Mouse (Mus musculus) lung, postnatal 0 days (tissue): ENCODE results near the gene Exosc3. TPM values are rescaled to one million over a fixed set of nuclear protein-coding genes. Genes with fewer than 3 reads are reported as not detected.

Source experiments
- ATAC-seq: fragments of 200-750 bp; cut with Nextera tagmentation; 2 replicates; pipeline ENCODE4 v1.8.0; 2017; ENCODE audit warnings: moderate library complexity
- DNase-seq: peaks from one replicate; pipeline ENCODE4 v3.0.0-alpha.2; 2016; ENCODE audit warnings: low spot score
- H3K27ac ChIP-seq: fragments of 300-500 bp; sonication (generic); 2 replicates; pipeline ENCODE4 v1.5.1; 2014; ENCODE audit warnings: antibody characterized with exemption, mild to moderate bottlenecking, low read length, mixed read lengths
- H3K27me3 ChIP-seq: fragments of 300-500 bp; sonication (generic); replicated peaks from 2 replicates; pipeline ENCODE4 v1.6.1; 2014; ENCODE audit warnings: low read length, mixed read lengths; ENCODE audit not compliant: insufficient read depth
- H3K36me3 ChIP-seq: fragments of 300-500 bp; sonication (generic); 2 replicates; pipeline ENCODE4 v1.6.1; 2014; ENCODE audit warnings: low read length, mixed read lengths; ENCODE audit not compliant: insufficient read depth
- H3K4me1 ChIP-seq: fragments of 300-500 bp; sonication (generic); 2 replicates; pipeline ENCODE4 v1.6.1; 2014; ENCODE audit warnings: antibody characterized with exemption, low read depth, low read length, mixed read lengths; ENCODE audit not compliant: insufficient read depth
- H3K4me2 ChIP-seq: fragments of 300-500 bp; sonication (generic); replicated peaks from 2 replicates; pipeline ENCODE4 v1.6.1; 2014; ENCODE audit warnings: low read depth, mild to moderate bottlenecking, low read length, moderate library complexity, mixed read lengths
- H3K4me3 ChIP-seq: fragments of 300-500 bp; sonication (generic); 2 replicates; pipeline ENCODE4 v1.5.1; 2014; ENCODE audit warnings: low read depth, low read length
- H3K9ac ChIP-seq: fragments of 300-500 bp; sonication (generic); replicated peaks from 2 replicates; pipeline ENCODE4 v1.6.1; 2014; ENCODE audit warnings: low read depth, mild to moderate bottlenecking
- H3K9me3 ChIP-seq: fragments of 300-500 bp; sonication (generic); 2 replicates; pipeline ENCODE4 v1.6.1; 2016; ENCODE audit warnings: low read length, mixed read lengths
- CTCF ChIP-seq: IDR thresholded peaks from 2 replicates; pipeline ENCODE4 v1.5.1; 2016; ENCODE audit warnings: antibody characterized with exemption, mild to moderate bottlenecking
- EP300 ChIP-seq: IDR thresholded peaks from 2 replicates; pipeline ENCODE4 v1.6.1; 2016; ENCODE audit warnings: antibody characterized with exemption, mild to moderate bottlenecking, control low read depth
- WGBS: fragments of 180-500 bp; shearing (Covaris S2); extraction: QIAGEN DNeasy Blood & Tissue Kit; methylation state at CpG from one replicate; pipeline ENCODE4 v1.1.7; 2014; 5-methylcytosine and 5-hydroxymethylcytosine counted together
- polyA plus RNA-seq: library from polyadenylated mRNA; unstranded; fragments of >200 nt; fragmentation: Nextera tagmentation; extraction: Ambion mirVana; gene quantifications from 2 replicates; pipeline ENCODE4 v1.2.1, GENCODE M21; 2015

Gene Exosc3
- polyA plus RNA-seq, 1 experiment from 2014 or later, result 44.5 TPM

DNA sequence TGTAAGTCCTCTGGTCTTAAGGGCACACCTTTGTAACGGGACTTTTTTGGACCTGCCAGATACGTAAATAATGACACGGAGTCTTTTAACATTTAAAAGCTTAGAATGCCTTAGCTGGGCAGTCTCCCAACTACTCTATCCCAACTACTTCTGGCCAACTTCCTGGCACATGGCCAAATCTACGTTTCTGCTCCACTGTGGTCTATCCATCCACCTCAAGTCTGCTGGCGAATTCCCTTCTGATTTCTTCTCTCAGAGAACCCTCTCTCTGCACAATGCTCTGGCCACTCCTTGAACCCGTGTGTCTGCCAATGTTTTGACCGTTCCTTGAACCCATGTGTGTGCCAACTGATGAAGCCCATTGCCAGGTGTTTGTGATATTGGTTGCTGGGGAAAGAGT, 11.4 kb downstream of the Exosc3 start:
- H3K9ac ChIP-seq, result no peak overlapping the region
- TF ChIP-seq EP300 (no peak), CTCF (no peak)
- peak; percentile 28; the same call in 1 of the 2 replicates for ATAC-seq
- H3K9me3 ChIP-seq, result no peaks in the 10 kb centered on the region
- DNase-seq, result no peak
- H3K4me1 ChIP-seq, result no peaks in the 10 kb centered on the region
- no peak overlapping the region for H3K4me2 ChIP-seq
- H3K27ac ChIP-seq, result no peak overlapping the region
- 47% methylated on average over 7 of the region's 7 CpGs for WGBS
- no peak overlapping the region for H3K4me3 ChIP-seq
- no peaks in the 10 kb centered on the region for H3K27me3 ChIP-seq
- no peaks in the 10 kb centered on the region for H3K36me3 ChIP-seq

- DNase-seq (peak; percentile 93), ATAC-seq (peak; percentile 96)
- H3K4me2 ChIP-seq, result peak overlapping the region; percentile 79
- H3K9ac ChIP-seq, result peak overlapping the region; percentile 91
- H3K27me3 ChIP-seq, result no peaks in the 10 kb centered on the region
- H3K4me3 ChIP-seq, result peak overlapping the region; percentile 78
- peak overlapping the region; percentile 94 for H3K27ac ChIP-seq
- under 1% methylated on average over 53 of the region's 56 CpGs for WGBS
- TF ChIP-seq EP300 (no peak; the same call in 1 of the 2 replicates), CTCF (no peak)
- 0 out of 2 replicates have a peak, but pooled peaks cover 8% of the 10 kb centered on the region for H3K36me3 ChIP-seq
- H3K9me3 ChIP-seq, result no peaks in the 10 kb centered on the region
- H3K4me1 ChIP-seq, result peaks cover 11% of the 10 kb centered on the region; the same call in 1 of the 2 replicates
These were observed 22.2 kb downstream of the Exosc3 start for GRCm38 (mm10) chr4:45320159-45320816.

DNA sequence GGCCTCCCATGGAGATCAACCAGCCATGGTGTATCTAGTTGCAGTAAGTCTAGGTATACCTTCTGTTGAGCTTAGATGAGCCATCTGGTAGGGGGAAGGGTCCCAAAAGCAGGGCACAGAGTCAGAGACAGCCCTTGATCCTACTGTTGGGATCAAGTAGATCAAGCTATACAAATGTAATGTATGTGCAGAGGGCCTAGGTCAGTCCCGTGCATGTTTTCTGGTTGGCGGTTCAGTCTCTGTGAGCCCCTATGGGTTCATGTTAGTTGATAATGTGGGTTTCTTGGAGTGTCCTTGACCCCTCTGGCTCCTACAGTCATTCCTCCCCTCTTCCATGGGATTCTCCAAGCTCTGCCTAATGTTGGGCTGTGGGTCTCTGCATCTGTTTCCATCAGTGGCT, 31.5 kb downstream of the Exosc3 start:
- ATAC-seq, result no peak

GRCm38 (mm10) chr4:45308606-45309005, 33.9 kb downstream of the Exosc3 start:
- Histone ChIP-seq H3K9me3 (no peaks in the 10 kb centered on the region), H3K9ac (no peak overlapping the region), H3K4me2 (no peak overlapping the region), H3K27me3 (no peaks in the 10 kb centered on the region), H3K27ac (no peak overlapping the region), H3K4me3 (no peak overlapping the region), H3K4me1 (no peaks in the 10 kb centered on the region), H3K36me3 (peaks cover 5% of the 10 kb centered on the region; the same call in 1 of the 2 replicates)
- 82% methylated on average over 6 of the region's 6 CpGs for WGBS
- ATAC-seq, result no peak
- no peak for TF ChIP-seq EP300
- TF ChIP-seq CTCF, result no peak
- no peak for DNase-seq

More for the DNA sequence above, 31.5 kb downstream of the Exosc3 start:
- no peaks in the 10 kb centered on the region for H3K4me1 ChIP-seq
- H3K27ac ChIP-seq, result no peak overlapping the region
- no peaks in the 10 kb centered on the region for H3K27me3 ChIP-seq
- no peaks in the 10 kb centered on the region for H3K9me3 ChIP-seq
- H3K4me3 ChIP-seq, result no peak overlapping the region
- H3K36me3 ChIP-seq, result peaks cover 10% of the 10 kb centered on the region; the same call in 1 of the 2 replicates
- no peak overlapping the region for H3K4me2 ChIP-seq
- TF ChIP-seq EP300, result no peak
- no peak for TF ChIP-seq CTCF
- no peak overlapping the region for H3K9ac ChIP-seq
- DNase-seq, result no peak
- WGBS, result 89% methylated on average over 2 of the region's 2 CpGs

GRCm38 (mm10) chr4:45308046-45308445, 34.5 kb downstream of the Exosc3 start:
- H3K36me3 ChIP-seq, result peaks cover 6% of the 10 kb centered on the region; the same call in 1 of the 2 replicates
- ATAC-seq (peak; percentile 16; the same call in 1 of the 2 replicates), DNase-seq (peak; percentile 48)
- 34% methylated on average over 11 of the region's 11 CpGs for WGBS
- no peaks in the 10 kb centered on the region for H3K9me3 ChIP-seq
- H3K4me1 ChIP-seq, result no peaks in the 10 kb centered on the region
- TF ChIP-seq CTCF (peak; percentile 78), EP300 (no peak)
- H3K4me3 ChIP-seq, result no peak overlapping the region
- no peak overlapping the region for H3K4me2 ChIP-seq
- no peak overlapping the region for H3K9ac ChIP-seq
- no peak overlapping the region for H3K27ac ChIP-seq
- H3K27me3 ChIP-seq, result no peaks in the 10 kb centered on the region

- Histone ChIP-seq H3K27me3 (no peaks in the 10 kb centered on the region), H3K4me2 (no peak overlapping the region), H3K4me3 (no peak overlapping the region), H3K9ac (no peak overlapping the region), H3K4me1 (no peaks in the 10 kb centered on the region), H3K36me3 (peaks cover 12% of the 10 kb centered on the region; the same call in 1 of the 2 replicates), H3K27ac (no peak overlapping the region), H3K9me3 (no peaks in the 10 kb centered on the region)
- 95% methylated on average over 14 of the region's 14 CpGs for WGBS
- ATAC-seq (no peak), DNase-seq (no peak)
- TF ChIP-seq EP300 (no peak), CTCF (no peak)
These were observed 37.0 kb downstream of the Exosc3 start for GRCm38 (mm10) chr4:45305536-45305935.
